In the genomic region with DNA sequence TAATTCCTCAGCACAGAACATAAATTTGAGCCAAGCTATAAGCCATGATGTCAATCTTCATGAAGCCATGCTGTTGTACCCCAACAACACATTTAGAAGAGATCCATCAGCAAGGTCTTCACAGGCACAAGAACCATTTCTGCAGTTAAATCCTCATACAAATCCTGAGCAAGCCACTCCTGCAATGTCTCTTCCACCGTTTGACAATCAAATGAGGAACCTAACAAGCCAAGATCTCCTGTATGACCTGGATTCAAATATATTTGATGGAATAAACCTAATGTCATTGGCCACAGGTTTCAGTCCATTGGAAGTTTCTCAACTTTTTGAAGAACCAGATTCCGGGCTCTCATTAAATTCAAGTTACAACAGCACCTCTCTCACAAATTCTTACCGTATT, we compare ENCODE assay signal across 14 mouse cellular contexts.
"Had no signal": no experiment of that assay in that cellular context is flagged by ENCODE, and none has a peak within 500 bp of the region (broad histone marks: within the 10 kb centered on the region; RNA-seq: fewer than 3 reads in every experiment).

No protein-coding gene starts in this region.

- DNase-seq: kidney, adult 2 months; kidney, postnatal 14 days; lung, adult 18-20 months; lung, postnatal 4 days; right cerebral cortex, postnatal 4 days; spleen, adult 18-20 months; thymus, adult 2 months; thymus, postnatal 25 days had no signal

- H3K4me1 ChIP-seq: midbrain, embryonic 15.5 days; stomach, embryonic 15.5 days had no signal

- H3K27me3 ChIP-seq: kidney, embryonic 15.5 days; limb, embryonic 13.5 days; midbrain, embryonic 15.5 days; stomach, embryonic 15.5 days had no signal

- H3K9me3 ChIP-seq: kidney, embryonic 15.5 days; limb, embryonic 13.5 days; midbrain, embryonic 15.5 days; stomach, embryonic 15.5 days had no signal

- H3K27ac ChIP-seq: limb, embryonic 13.5 days; liver, embryonic 14.5 days; stomach, embryonic 15.5 days had no signal

- H3K9ac ChIP-seq: kidney, embryonic 15.5 days; limb, embryonic 13.5 days; liver, embryonic 14.5 days; midbrain, embryonic 15.5 days; stomach, embryonic 15.5 days had no signal

- ATAC-seq: midbrain, embryonic 15.5 days had no signal

- H3K4me2 ChIP-seq: kidney, embryonic 15.5 days; limb, embryonic 13.5 days; midbrain, embryonic 11.5 days; midbrain, embryonic 15.5 days; stomach, embryonic 15.5 days had no signal

- H3K4me3 ChIP-seq: kidney, embryonic 15.5 days; limb, embryonic 13.5 days; midbrain, embryonic 15.5 days; stomach, embryonic 15.5 days had no signal
